Mouse (Mus musculus): ENCODE measurements around the gene Lamb3. TPM values are rescaled to one million over a fixed set of nuclear protein-coding genes. Genes with fewer than 3 reads are reported as not detected.

The Lamb3 gene
- polyA plus RNA-seq, 1 experiment from 2014 or later: 62.8 TPM

DNA sequence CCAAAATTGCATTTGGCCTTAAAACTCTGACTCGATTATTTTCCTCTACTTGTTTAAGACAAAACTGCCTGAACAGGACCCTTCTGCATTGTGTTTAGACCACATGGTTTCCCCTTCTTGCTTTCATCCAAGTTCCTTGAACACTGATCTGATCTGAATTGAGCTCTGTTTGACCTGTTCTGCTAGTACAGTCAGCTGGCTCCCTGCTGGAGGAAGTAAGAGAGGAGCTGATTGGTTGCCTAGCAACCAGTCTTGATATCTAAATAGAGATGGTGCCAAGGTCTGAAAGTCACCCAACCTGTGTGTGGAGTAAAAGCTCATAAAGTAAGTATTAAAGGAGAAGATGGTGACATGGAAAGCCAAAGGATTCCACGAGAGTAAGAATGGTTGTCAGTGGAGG, 37.6 kb upstream of the Lamb3 start:
- H3K4me1 ChIP-seq (ENCODE audit: insufficient read depth, low read depth, low read length): peaks cover 11% of the 10 kb centered on the region; the same call in 1 of the 2 replicates
- no peak overlapping the region for H3K9ac ChIP-seq (replicated peaks; ENCODE audit: low read depth)
- no peaks in the 10 kb centered on the region for H3K27me3 ChIP-seq (replicated peaks; ENCODE audit: insufficient read depth, low read length)
- H3K27ac ChIP-seq (ENCODE audit: low read length): no peak overlapping the region
- 31% methylated on average over 2 of the region's 2 CpGs for WGBS
- H3K36me3 ChIP-seq (ENCODE audit: insufficient read depth, low read length): no peaks in the 10 kb centered on the region
- H3K4me2 ChIP-seq (replicated peaks; ENCODE audit: low read depth, low read length): no peak overlapping the region
- ATAC-seq (no peak), DNase-seq (ENCODE audit: low spot score) (peak; percentile 81)
- no peak for TF ChIP-seq EP300 (IDR thresholded peaks at IDR 0.05)
- no peak for TF ChIP-seq CTCF (IDR thresholded peaks at IDR 0.05)
- no peak overlapping the region for H3K4me3 ChIP-seq (ENCODE audit: low read depth, low read length)
- no peaks in the 10 kb centered on the region for H3K9me3 ChIP-seq (ENCODE audit: low read length)

DNA sequence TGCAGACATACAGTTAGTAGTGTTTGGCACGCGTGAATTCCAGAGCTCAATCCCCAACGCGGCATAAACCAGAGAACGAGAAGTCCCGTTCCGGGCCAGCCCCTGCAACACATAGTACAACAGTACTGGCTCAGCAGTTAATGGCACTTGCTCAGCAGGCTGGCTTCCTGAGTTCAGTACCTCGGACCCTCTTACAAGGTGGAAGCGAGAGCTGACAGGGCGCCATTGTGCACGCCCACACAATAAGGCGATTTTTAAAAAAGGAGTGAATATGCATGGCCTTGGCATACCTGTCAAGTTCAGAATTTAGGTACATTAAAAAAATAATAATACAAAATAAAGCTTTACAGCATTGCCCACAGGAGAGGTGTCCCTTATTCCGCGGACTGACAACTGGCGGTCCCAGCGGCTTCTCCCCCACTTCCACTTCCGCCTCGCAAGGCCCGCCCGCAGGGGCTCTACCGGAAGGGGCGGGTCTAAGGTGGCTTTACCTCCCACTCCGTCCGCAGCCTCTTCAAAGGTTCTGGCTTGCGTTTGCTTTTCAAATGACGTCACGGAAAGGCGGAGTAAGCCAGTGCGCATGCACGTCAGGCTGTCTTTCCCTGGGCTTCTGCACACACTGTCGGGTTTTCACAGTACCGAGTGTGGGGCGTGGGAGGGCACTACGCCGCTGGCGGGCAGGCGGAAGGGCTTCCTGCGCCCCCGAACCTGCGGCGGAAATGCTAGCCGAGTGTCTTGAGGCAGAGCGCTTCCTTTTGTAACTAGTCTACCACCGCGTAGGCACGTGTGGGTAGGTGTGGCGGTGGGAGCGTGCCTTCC, 34.3 kb upstream of the Lamb3 start:
- H3K9me3 ChIP-seq (ENCODE audit: low read length): no peaks in the 10 kb centered on the region
- WGBS: under 1% methylated on average over 46 of the region's 48 CpGs
- H3K4me2 ChIP-seq (replicated peaks; ENCODE audit: low read depth, low read length): peak overlapping the region; percentile 87
- ATAC-seq (peak; percentile 98), DNase-seq (ENCODE audit: low spot score) (peak; percentile 100)
- TF ChIP-seq EP300 (IDR thresholded peaks at IDR 0.05): no peak; the same call in 1 of the 2 replicates
- TF ChIP-seq CTCF (IDR thresholded peaks at IDR 0.05): peak; percentile 45
- H3K4me1 ChIP-seq (ENCODE audit: insufficient read depth, low read depth, low read length): peaks cover 11% of the 10 kb centered on the region; the same call in 1 of the 2 replicates
- peak overlapping the region; percentile 69 for H3K4me3 ChIP-seq (ENCODE audit: low read depth, low read length)
- no peaks in the 10 kb centered on the region for H3K36me3 ChIP-seq (ENCODE audit: insufficient read depth, low read length)
- H3K27me3 ChIP-seq (replicated peaks; ENCODE audit: insufficient read depth, low read length): no peaks in the 10 kb centered on the region
- peak overlapping the region; percentile 74 for H3K9ac ChIP-seq (replicated peaks; ENCODE audit: low read depth)
- H3K27ac ChIP-seq (ENCODE audit: low read length): peak overlapping the region; percentile 82

DNA sequence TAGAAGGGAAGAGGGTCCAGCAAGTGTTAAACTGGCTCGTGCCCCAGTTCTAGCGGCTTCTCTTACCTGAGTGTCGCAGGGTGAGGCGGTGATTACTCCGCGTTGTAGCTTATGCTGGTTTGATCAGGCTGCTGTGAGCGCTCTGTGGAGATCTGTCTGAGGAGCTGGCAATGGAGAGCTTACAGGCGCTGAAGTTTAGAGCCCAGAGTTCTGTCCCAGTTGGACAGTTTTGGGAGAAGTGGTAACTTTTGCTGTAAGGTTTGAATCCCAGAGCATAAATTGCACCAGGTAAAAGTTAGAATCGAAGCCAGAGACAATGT, 33.7 kb upstream of the Lamb3 start:
- peak overlapping the region; percentile 82 for H3K27ac ChIP-seq (ENCODE audit: low read length)
- peak; percentile 44 for ATAC-seq
- peaks cover 11% of the 10 kb centered on the region; the same call in 1 of the 2 replicates for H3K4me1 ChIP-seq (ENCODE audit: insufficient read depth, low read depth, low read length)
- TF ChIP-seq EP300 (IDR thresholded peaks at IDR 0.05) (no peak), CTCF (IDR thresholded peaks at IDR 0.05) (no peak)
- H3K27me3 ChIP-seq (replicated peaks; ENCODE audit: insufficient read depth, low read length): no peaks in the 10 kb centered on the region
- peak overlapping the region; percentile 39 for H3K9ac ChIP-seq (replicated peaks; ENCODE audit: low read depth)
- DNase-seq (ENCODE audit: low spot score): no peak
- peak overlapping the region; percentile 87 for H3K4me2 ChIP-seq (replicated peaks; ENCODE audit: low read depth, low read length)
- no peaks in the 10 kb centered on the region for H3K36me3 ChIP-seq (ENCODE audit: insufficient read depth, low read length)
- no peaks in the 10 kb centered on the region for H3K9me3 ChIP-seq (ENCODE audit: low read length)
- WGBS: 15% methylated on average over 9 of the region's 9 CpGs
- peak overlapping the region; percentile 69 for H3K4me3 ChIP-seq (ENCODE audit: low read depth, low read length)

DNA sequence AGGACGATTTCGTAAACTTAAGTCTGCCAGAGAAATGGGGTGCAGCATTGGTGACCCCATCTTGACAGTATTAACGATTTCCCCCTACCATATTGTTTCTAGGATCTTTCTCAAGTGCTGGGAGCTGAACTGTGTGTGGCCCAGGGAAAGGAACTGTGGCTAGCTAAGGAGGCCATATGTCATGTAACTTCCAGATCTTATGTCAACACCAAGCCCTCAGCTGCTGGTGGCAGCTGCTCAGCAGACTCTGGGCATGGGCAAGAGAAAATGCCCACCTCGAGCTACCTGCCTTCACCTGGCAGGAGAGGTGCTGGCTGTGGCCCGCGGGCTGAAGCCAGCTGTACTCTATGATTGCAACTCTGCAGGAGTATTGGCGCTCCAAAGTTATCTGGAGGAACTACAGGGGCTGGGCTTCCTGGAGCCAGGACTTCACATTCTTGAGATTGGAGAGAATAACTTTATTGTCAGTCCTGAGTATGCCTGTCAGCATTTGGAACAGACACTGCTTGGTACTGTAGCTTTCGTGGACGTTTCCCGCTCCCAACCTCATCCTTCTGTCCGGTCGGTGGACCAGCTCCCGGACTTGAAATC, 33.3 kb upstream of the Lamb3 start:
- Histone ChIP-seq H3K4me2 (replicated peaks; ENCODE audit: low read depth, low read length) (peak overlapping the region; percentile 87), H3K27ac (ENCODE audit: low read length) (peak overlapping the region; percentile 82), H3K27me3 (replicated peaks; ENCODE audit: insufficient read depth, low read length) (no peaks in the 10 kb centered on the region), H3K9ac (replicated peaks; ENCODE audit: low read depth) (peak overlapping the region; percentile 39; the same call in 1 of the 2 replicates), H3K4me1 (ENCODE audit: insufficient read depth, low read depth, low read length) (peaks cover 11% of the 10 kb centered on the region; the same call in 1 of the 2 replicates), H3K36me3 (ENCODE audit: insufficient read depth, low read length) (no peaks in the 10 kb centered on the region), H3K4me3 (ENCODE audit: low read depth, low read length) (peak overlapping the region; percentile 69; the same call in 1 of the 2 replicates), H3K9me3 (ENCODE audit: low read length) (no peaks in the 10 kb centered on the region)
- ATAC-seq (no peak), DNase-seq (ENCODE audit: low spot score) (peak; percentile 46)
- TF ChIP-seq CTCF (IDR thresholded peaks at IDR 0.05) (no peak), EP300 (IDR thresholded peaks at IDR 0.05) (no peak)
- WGBS: 67% methylated on average over 13 of the region's 13 CpGs

DNA sequence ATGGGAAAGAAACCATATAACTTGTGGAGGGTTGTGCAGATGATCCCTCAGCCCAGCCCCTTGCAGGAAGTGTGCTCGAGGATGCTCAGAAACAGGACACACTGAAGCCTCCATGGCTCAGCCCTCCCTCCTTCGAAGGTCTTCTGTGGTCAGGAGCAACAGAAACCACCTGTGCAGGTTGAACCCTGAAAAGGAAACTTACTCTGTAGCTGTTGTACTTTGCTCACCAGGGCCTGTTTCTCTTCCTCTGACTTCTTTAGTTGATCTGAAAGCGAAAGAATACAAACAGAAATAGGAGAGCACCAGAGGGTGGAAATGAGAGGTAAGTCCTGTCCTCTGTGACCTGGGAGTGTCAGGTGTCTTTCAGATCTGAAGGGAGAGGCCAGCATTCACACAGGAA, 26.4 kb upstream of the Lamb3 start:
- Histone ChIP-seq H3K36me3 (ENCODE audit: insufficient read depth, low read length) (no peaks in the 10 kb centered on the region), H3K27me3 (replicated peaks; ENCODE audit: insufficient read depth, low read length) (no peaks in the 10 kb centered on the region), H3K4me1 (ENCODE audit: insufficient read depth, low read depth, low read length) (no peaks in the 10 kb centered on the region), H3K27ac (ENCODE audit: low read length) (no peak overlapping the region), H3K4me3 (ENCODE audit: low read depth, low read length) (no peak overlapping the region), H3K9me3 (ENCODE audit: low read length) (no peaks in the 10 kb centered on the region), H3K4me2 (replicated peaks; ENCODE audit: low read depth, low read length) (no peak overlapping the region), H3K9ac (replicated peaks; ENCODE audit: low read depth) (no peak overlapping the region)
- WGBS: 71% methylated on average over 3 of the region's 3 CpGs
- no peak for TF ChIP-seq CTCF (IDR thresholded peaks at IDR 0.05)
- no peak for TF ChIP-seq EP300 (IDR thresholded peaks at IDR 0.05)
- no peak for DNase-seq (ENCODE audit: low spot score)
- ATAC-seq: no peak

DNA sequence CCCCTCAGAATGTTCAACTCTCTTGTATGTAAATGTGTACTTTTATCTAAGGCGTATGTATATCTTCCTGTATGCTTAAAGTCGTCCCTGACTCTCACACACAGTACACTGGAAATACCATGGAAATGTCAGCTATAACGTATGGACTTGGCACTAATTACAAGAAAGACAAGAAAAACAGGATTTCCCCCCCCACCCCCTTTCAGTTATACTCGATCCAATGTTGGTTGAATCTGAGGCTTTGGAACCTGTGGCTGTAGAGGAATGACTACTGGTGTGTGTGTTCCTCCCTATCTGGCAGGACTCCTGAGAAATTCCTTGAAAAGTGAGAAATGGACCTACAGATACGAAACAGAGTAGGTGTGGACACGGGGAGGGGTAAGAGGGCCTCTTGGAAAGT, 19.2 kb upstream of the Lamb3 start:
- Histone ChIP-seq H3K4me1 (ENCODE audit: insufficient read depth, low read depth, low read length) (peaks cover 21% of the 10 kb centered on the region), H3K27ac (ENCODE audit: low read length) (peak overlapping the region; percentile 74), H3K4me2 (replicated peaks; ENCODE audit: low read depth, low read length) (no peak overlapping the region), H3K27me3 (replicated peaks; ENCODE audit: insufficient read depth, low read length) (no peaks in the 10 kb centered on the region), H3K9ac (replicated peaks; ENCODE audit: low read depth) (no peak overlapping the region), H3K9me3 (ENCODE audit: low read length) (no peaks in the 10 kb centered on the region), H3K4me3 (ENCODE audit: low read depth, low read length) (no peak overlapping the region), H3K36me3 (ENCODE audit: insufficient read depth, low read length) (no peaks in the 10 kb centered on the region)
- ATAC-seq (no peak), DNase-seq (ENCODE audit: low spot score) (no peak)
- no peak for TF ChIP-seq EP300 (IDR thresholded peaks at IDR 0.05)
- no peak for TF ChIP-seq CTCF (IDR thresholded peaks at IDR 0.05)
- 36% methylated on average over 6 of the region's 6 CpGs for WGBS

All from lung, postnatal 0 days (tissue).